Mouse (Mus musculus) midbrain, embryonic 15.5 days (tissue): ENCODE measurements around the gene Zfp503. TPM values are rescaled to one million over a fixed set of nuclear protein-coding genes. Genes with fewer than 3 reads are reported as not detected.

ENCODE experiments used
- ATAC-seq: fragments of 200-750 bp; cut with Nextera tagmentation; replicated peaks from 2 replicates; pipeline ENCODE4 v1.8.0; 2017; ENCODE audit warnings: moderate TSS enrichment
- H3K27ac ChIP-seq: fragments of 300-500 bp; sonication (generic); 2 replicates; pipeline ENCODE4 v1.5.1; 2015; ENCODE audit warnings: mild to moderate bottlenecking, inconsistent platforms
- H3K27me3 ChIP-seq: fragments of 300-500 bp; sonication (generic); replicated peaks from 2 replicates; pipeline ENCODE4 v1.6.1; 2015; ENCODE audit warnings: inconsistent platforms
- H3K36me3 ChIP-seq: fragments of 300-500 bp; sonication (generic); replicated peaks from 2 replicates; pipeline ENCODE4 v1.6.1; 2015; ENCODE audit warnings: inconsistent platforms
- H3K4me1 ChIP-seq: fragments of 300-500 bp; sonication (generic); 2 replicates; pipeline ENCODE4 v1.6.1; 2015; ENCODE audit warnings: inconsistent platforms
- H3K4me2 ChIP-seq: fragments of 300-500 bp; sonication (generic); 2 replicates; pipeline ENCODE4 v1.6.1; 2015; ENCODE audit warnings: inconsistent platforms, mild to moderate bottlenecking, moderate library complexity
- H3K4me3 ChIP-seq: fragments of 300-500 bp; sonication (generic); 2 replicates; pipeline ENCODE4 v1.5.1; 2015; ENCODE audit warnings: mild to moderate bottlenecking, inconsistent platforms
- H3K9ac ChIP-seq: fragments of 300-500 bp; sonication (generic); 2 replicates; pipeline ENCODE4 v1.6.1; 2015; ENCODE audit warnings: mild to moderate bottlenecking, inconsistent platforms
- H3K9me3 ChIP-seq: fragments of 300-500 bp; sonication (generic); 2 replicates; pipeline ENCODE4 v1.6.1; 2016; ENCODE audit warnings: inconsistent platforms
- WGBS: fragments of 180-500 bp; shearing (Covaris S2); methylation state at CpG from one replicate; pipeline ENCODE4 v1.1.7; 2015; ENCODE audit warnings: mixed read lengths; 5-methylcytosine and 5-hydroxymethylcytosine counted together
- polyA plus RNA-seq: library from polyadenylated mRNA; unstranded; fragments of >200 nt; fragmentation: Nextera tagmentation; extraction: Ambion mirVana; gene quantifications from 2 replicates; pipeline ENCODE4 v1.2.1, GENCODE M21; 2015

The Zfp503 gene
- polyA plus RNA-seq, 1 experiment from 2014 or later: 5.8 TPM

GRCm38 (mm10) chr14:21991251-21991780 lies 1.9 kb upstream of the Zfp503 start:
- H3K9ac ChIP-seq: no peak overlapping the region
- no peaks in the 10 kb centered on the region for H3K9me3 ChIP-seq
- no peak overlapping the region for H3K27ac ChIP-seq
- H3K36me3 ChIP-seq: no peaks in the 10 kb centered on the region
- peaks cover 38% of the 10 kb centered on the region for H3K27me3 ChIP-seq
- WGBS: 3% methylated on average over 26 of the region's 26 CpGs
- H3K4me2 ChIP-seq: peak overlapping the region; percentile 88
- ATAC-seq: no peak
- peak overlapping the region; percentile 86 for H3K4me3 ChIP-seq
- peaks cover 55% of the 10 kb centered on the region for H3K4me1 ChIP-seq

- peak overlapping the region; percentile 86 for H3K4me3 ChIP-seq
- H3K4me2 ChIP-seq: peak overlapping the region; percentile 88
- no peaks in the 10 kb centered on the region for H3K36me3 ChIP-seq
- H3K27me3 ChIP-seq: peaks cover 35% of the 10 kb centered on the region
- peaks cover 59% of the 10 kb centered on the region for H3K4me1 ChIP-seq
- WGBS: 3% methylated on average over 31 of the region's 31 CpGs
- H3K27ac ChIP-seq: peak overlapping the region; percentile 35
- no peaks in the 10 kb centered on the region for H3K9me3 ChIP-seq
- ATAC-seq: no peak
- peak overlapping the region; percentile 13; the same call in 1 of the 2 replicates for H3K9ac ChIP-seq
Measured at GRCm38 (mm10) chr14:21990321-21991021, 1.1 kb upstream of the Zfp503 start.

GRCm38 (mm10) chr14:21988577-21989290 lies 667 bp downstream of the Zfp503 start:
- H3K4me3 ChIP-seq: peak overlapping the region; percentile 86
- H3K27me3 ChIP-seq: peaks cover 31% of the 10 kb centered on the region
- H3K9me3 ChIP-seq: no peaks in the 10 kb centered on the region
- H3K4me1 ChIP-seq: peaks cover 56% of the 10 kb centered on the region
- H3K9ac ChIP-seq: peak overlapping the region; percentile 38
- ATAC-seq: 0 out of 2 replicates have a peak, but pooled peaks have one; percentile 4
- peak overlapping the region; percentile 88 for H3K4me2 ChIP-seq
- peak overlapping the region; percentile 71 for H3K27ac ChIP-seq
- 1% methylated on average over 26 of the region's 26 CpGs for WGBS
- no peaks in the 10 kb centered on the region for H3K36me3 ChIP-seq

GRCm38 (mm10) chr14:21987660-21988576 lies 1.5 kb downstream of the Zfp503 start:
- H3K27ac ChIP-seq: peak overlapping the region; percentile 90
- no peaks in the 10 kb centered on the region for H3K36me3 ChIP-seq
- ATAC-seq: peak; percentile 86
- peak overlapping the region; percentile 88 for H3K4me2 ChIP-seq
- peak overlapping the region; percentile 86 for H3K4me3 ChIP-seq
- peak overlapping the region; percentile 78 for H3K9ac ChIP-seq
- under 1% methylated on average over 74 of the region's 74 CpGs for WGBS
- peaks cover 64% of the 10 kb centered on the region for H3K4me1 ChIP-seq
- H3K27me3 ChIP-seq: peaks cover 25% of the 10 kb centered on the region
- H3K9me3 ChIP-seq: no peaks in the 10 kb centered on the region

GRCm38 (mm10) chr14:21986733-21987659 lies 2.4 kb downstream of the Zfp503 start:
- WGBS: under 1% methylated on average over 59 of the region's 61 CpGs
- Histone ChIP-seq H3K36me3 (no peaks in the 10 kb centered on the region), H3K27me3 (peaks cover 27% of the 10 kb centered on the region), H3K4me1 (peaks cover 72% of the 10 kb centered on the region), H3K4me3 (peak overlapping the region; percentile 86), H3K9me3 (no peaks in the 10 kb centered on the region), H3K4me2 (peak overlapping the region; percentile 88), H3K9ac (peak overlapping the region; percentile 78), H3K27ac (peak overlapping the region; percentile 90)
- peak; percentile 23 for ATAC-seq

GRCm38 (mm10) chr14:21985981-21986732 lies 3.2 kb downstream of the Zfp503 start:
- H3K4me2 ChIP-seq: peak overlapping the region; percentile 88
- H3K36me3 ChIP-seq: no peaks in the 10 kb centered on the region
- peaks cover 73% of the 10 kb centered on the region for H3K4me1 ChIP-seq
- peaks cover 26% of the 10 kb centered on the region for H3K27me3 ChIP-seq
- peak overlapping the region; percentile 86 for H3K4me3 ChIP-seq
- WGBS: 0% methylated on average over 61 of the region's 62 CpGs
- no peak for ATAC-seq
- H3K27ac ChIP-seq: peak overlapping the region; percentile 90
- no peaks in the 10 kb centered on the region for H3K9me3 ChIP-seq
- H3K9ac ChIP-seq: peak overlapping the region; percentile 78

GRCm38 (mm10) chr14:21985426-21985931 lies 3.9 kb downstream of the Zfp503 start:
- peak overlapping the region; percentile 88 for H3K4me2 ChIP-seq
- H3K36me3 ChIP-seq: no peaks in the 10 kb centered on the region
- WGBS: under 1% methylated on average over 37 of the region's 37 CpGs
- H3K9ac ChIP-seq: peak overlapping the region; percentile 78
- H3K4me1 ChIP-seq: peaks cover 67% of the 10 kb centered on the region
- H3K27ac ChIP-seq: peak overlapping the region; percentile 56
- H3K4me3 ChIP-seq: peak overlapping the region; percentile 86
- no peaks in the 10 kb centered on the region for H3K9me3 ChIP-seq
- peaks cover 26% of the 10 kb centered on the region for H3K27me3 ChIP-seq
- ATAC-seq: no peak

- Histone ChIP-seq H3K4me3 (peak overlapping the region; percentile 86), H3K9me3 (no peaks in the 10 kb centered on the region), H3K36me3 (no peaks in the 10 kb centered on the region), H3K27me3 (peaks cover 23% of the 10 kb centered on the region), H3K9ac (peak overlapping the region; percentile 78), H3K27ac (0 out of 2 replicates have a peak overlapping the region, but pooled peaks have one; percentile 14), H3K4me1 (peaks cover 63% of the 10 kb centered on the region), H3K4me2 (peak overlapping the region; percentile 88)
- ATAC-seq: no peak
- WGBS: 2% methylated on average over 49 of the region's 49 CpGs
Measured at GRCm38 (mm10) chr14:21984757-21985425, 4.5 kb downstream of the Zfp503 start.

- H3K4me2 ChIP-seq: peak overlapping the region; percentile 88
- H3K9me3 ChIP-seq: no peaks in the 10 kb centered on the region
- peak overlapping the region; percentile 86 for H3K4me3 ChIP-seq
- WGBS: 9% methylated on average over 18 of the region's 18 CpGs
- peaks cover 16% of the 10 kb centered on the region for H3K27me3 ChIP-seq
- no peak for ATAC-seq
- H3K27ac ChIP-seq: no peak overlapping the region
- no peaks in the 10 kb centered on the region for H3K36me3 ChIP-seq
- H3K9ac ChIP-seq: no peak overlapping the region; the same call in 1 of the 2 replicates
- peaks cover 56% of the 10 kb centered on the region for H3K4me1 ChIP-seq
Measured at GRCm38 (mm10) chr14:21983950-21984730, 5.3 kb downstream of the Zfp503 start.
